Mouse (Mus musculus): ENCODE results near the gene Nedd9.

DNA sequence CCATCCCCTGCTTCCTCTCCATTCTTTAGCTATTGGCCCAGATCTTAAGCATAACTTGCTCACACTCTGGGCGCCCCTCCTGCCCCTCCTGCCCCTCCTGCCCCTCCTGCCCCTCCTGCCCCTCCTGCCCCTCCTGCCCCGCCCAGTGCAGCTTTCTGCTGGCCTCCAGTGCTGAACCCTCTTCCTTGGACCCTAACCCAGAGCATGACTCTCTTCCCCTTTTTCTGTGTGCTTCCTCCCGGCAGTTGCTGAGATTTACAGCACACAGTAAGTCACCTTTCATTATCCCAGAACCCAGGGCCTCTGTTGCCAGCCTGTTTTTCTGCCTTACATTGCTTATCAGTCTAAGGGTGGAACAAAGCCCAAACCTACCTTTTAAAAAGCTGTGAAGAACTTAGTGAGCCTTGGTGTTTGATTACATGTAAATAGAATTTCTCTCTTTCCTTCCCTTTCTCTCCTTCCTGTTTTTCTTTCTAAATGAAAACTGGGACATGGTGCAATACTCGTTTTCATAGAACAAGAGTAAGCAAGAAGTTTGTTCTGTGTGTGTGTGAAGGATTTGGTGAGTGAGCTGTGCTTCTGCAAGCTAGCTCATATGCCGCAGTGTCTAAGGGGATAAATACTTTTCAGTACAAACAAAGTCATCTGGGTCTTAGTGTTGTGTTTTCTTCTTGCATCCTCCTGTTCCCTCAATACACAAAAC lies 223.7 kb downstream of the Nedd9 start:
- TF ChIP-seq CTCF (IDR thresholded peaks at IDR 0.05; ENCODE audit: control insufficient read depth, insufficient read depth, low read length) (no peak), POLR2A (IDR thresholded peaks at IDR 0.05; ENCODE audit: borderline replicate concordance, control insufficient read depth, low read depth, low read length) (no peak)

All from bone marrow, adult 2 months (tissue).